Comparison of ENCODE assay signal across 8 mouse cellular contexts in genomic region chr19:34233944-34234343, GRCm38 (mm10). TPM values are rescaled to one million over a fixed set of nuclear protein-coding genes. Genes with fewer than 3 reads are reported as not detected.
A peak's percentile ranks its signal among the peaks of the same experiment; 100 is the strongest.
DNase-seq lines count a peak whose midpoint lies in the region; ATAC-seq and TF ChIP-seq lines count a peak whose summit lies in the region.
"Had no signal": no experiment of that assay in that cellular context is flagged by ENCODE, and none has a peak within 500 bp of the region (broad histone marks: within the 10 kb centered on the region; RNA-seq: fewer than 3 reads in every experiment).

No protein-coding gene starts in this region.

- H3K9me3 ChIP-seq in liver, embryonic 11.5 days (ENCODE audit: control insufficient read depth, low read length), result no peaks in the 10 kb centered on the region
- H3K9me3 ChIP-seq: heart, embryonic 15.5 days had no signal

- peak; percentile 25 for DNase-seq in liver, adult 2 months (ENCODE audit: extremely low read depth, low read depth, low spot score)
- DNase-seq in liver, embryonic 11.5 days (ENCODE audit: low spot score), result no peak
- peak; percentile 48 to 71 for DNase-seq in adrenal gland, postnatal 36 days
- DNase-seq in heart, postnatal 14 days, result peak; percentile 77 to 81
- peak; percentile 30 to 41 for DNase-seq in left cerebral cortex, adult 2 months (ENCODE audit: extremely low spot score in 1 of 2, low spot score in 2 of 2)
- DNase-seq in right cerebral cortex, postnatal 14 days, result peak; percentile 80
- DNase-seq in thymus, postnatal 25 days, result no peak

- H3K79me2 ChIP-seq in liver, adult 2 months (ENCODE audit: control insufficient read depth, insufficient read depth, low read length), result no peaks in the 10 kb centered on the region

- TF ChIP-seq CTCF in liver, adult 2 months (IDR thresholded peaks at IDR 0.05; ENCODE audit: low read depth, low read length), result no peak
- TF ChIP-seq CTCF in left cerebral cortex, adult 2 months (IDR thresholded peaks at IDR 0.05), result no peak

- no peak overlapping the region for H3K4me3 ChIP-seq in liver, adult 2 months (ENCODE audit: insufficient read depth, low read depth, low read length)
- H3K4me3 ChIP-seq in liver, embryonic 11.5 days (ENCODE audit: low read depth, low read length), result no peak overlapping the region
- H3K4me3 ChIP-seq in left cerebral cortex, adult 2 months, result no peak overlapping the region
- H3K4me3 ChIP-seq: heart, embryonic 15.5 days had no signal

- no peak overlapping the region for H3K9ac ChIP-seq in liver, adult 2 months (ENCODE audit: low read depth, low read length)
- no peak overlapping the region for H3K9ac ChIP-seq in liver, embryonic 11.5 days (ENCODE audit: low read depth, low read length)
- H3K9ac ChIP-seq: heart, embryonic 15.5 days had no signal

- no peak overlapping the region for H3K27ac ChIP-seq in liver, adult 2 months (replicated peaks; ENCODE audit: insufficient read depth, low read depth, low read length)
- H3K27ac ChIP-seq in liver, embryonic 11.5 days (ENCODE audit: low read depth, low read length), result no peak overlapping the region
- H3K27ac ChIP-seq in left cerebral cortex, adult 2 months, result no peak overlapping the region
- H3K27ac ChIP-seq: heart, embryonic 15.5 days had no signal

- intact Hi-C loops in heart, postnatal 14 days (cut with DNase I), result no loop called here
- intact Hi-C loops in left cerebral cortex, adult 2 months (cut with DNase I), result no loop called here

- H3K4me1 ChIP-seq in liver, adult 2 months (ENCODE audit: control insufficient read depth, insufficient read depth, low read length), result no peaks in the 10 kb centered on the region
- H3K4me1 ChIP-seq in liver, embryonic 11.5 days (replicated peaks; ENCODE audit: control insufficient read depth, insufficient read depth, low read length), result no peaks in the 10 kb centered on the region
- H3K4me1 ChIP-seq: heart, embryonic 15.5 days had no signal

- TF ChIP-seq POLR2A in liver, adult 2 months (IDR thresholded peaks at IDR 0.05; ENCODE audit: extremely low read depth, insufficient read depth, low read length), result no peak

- H3K27me3 ChIP-seq in liver, adult 2 months (ENCODE audit: control insufficient read depth, insufficient read depth, low read length), result no peaks in the 10 kb centered on the region
- H3K27me3 ChIP-seq in liver, embryonic 11.5 days (replicated peaks; ENCODE audit: control insufficient read depth, insufficient read depth, low read length), result no peaks in the 10 kb centered on the region
- H3K27me3 ChIP-seq: heart, embryonic 15.5 days had no signal

- no peak for ATAC-seq in liver, embryonic 11.5 days (replicated peaks; ENCODE audit: low FRiP score)

- no peaks in the 10 kb centered on the region for H3K36me3 ChIP-seq in liver, adult 2 months (ENCODE audit: control insufficient read depth, insufficient read depth, low read length)
- no peaks in the 10 kb centered on the region for H3K36me3 ChIP-seq in liver, embryonic 11.5 days (ENCODE audit: control insufficient read depth, insufficient read depth, low read length)
- H3K36me3 ChIP-seq: heart, embryonic 15.5 days had no signal

- WGBS in liver, adult 2 months, result 69% methylated on average over 14 of the region's 14 CpGs
- 80% methylated on average over 14 of the region's 14 CpGs for WGBS in liver, embryonic 11.5 days

- no peak overlapping the region for H3K4me2 ChIP-seq in liver, embryonic 11.5 days
- H3K4me2 ChIP-seq: heart, embryonic 15.5 days had no signal

RNA-seq across cellular contexts. Expression of gene Acta2, which starts 21.4 kb away (rescaled TPM):
- 2.0 and 5.2 TPM in 2 replicates for total RNA-seq in liver, adult 2 months (2014; rRNA removed)
- 3.6 and 4.6 TPM in 2 replicates for polyA plus RNA-seq in liver, adult 2 months (2012; rRNA removed)
- 44.3 and 68.2 TPM in 2 replicates for polyA plus RNA-seq in liver, embryonic 11.5 days (2014; fragmentation: Nextera tagmentation; extraction: Ambion mirVana)
- total RNA-seq in adrenal gland, postnatal 36 days (2021), result 10 to 100 TPM; 28.2 to 55.6 TPM
- total RNA-seq in heart, postnatal 14 days (2021), result 100 to 1,000 TPM; 391 to 443 TPM
- total RNA-seq in left cerebral cortex, adult 2 months (2021), result 10 to 100 TPM; 11.2 to 16.5 TPM

RNA-seq across cellular contexts. Expression of gene Stambpl1, which starts 41.9 kb away (rescaled TPM):
- total RNA-seq in liver, adult 2 months (2014; rRNA removed), result 2.1 and 3.1 TPM in 2 replicates
- 0.76 and 0.77 TPM in 2 replicates for polyA plus RNA-seq in liver, adult 2 months (2012; rRNA removed)
- polyA plus RNA-seq in liver, embryonic 11.5 days (2014; fragmentation: Nextera tagmentation; extraction: Ambion mirVana), result 4.9 and 5.7 TPM in 2 replicates
- total RNA-seq in adrenal gland, postnatal 36 days (2021), result 1 to 10 TPM; 4.3 to 5.6 TPM
- total RNA-seq in heart, postnatal 14 days (2021), result 1 to 10 TPM; 4.6 to 4.9 TPM
- total RNA-seq in left cerebral cortex, adult 2 months (2021), result 10 to 100 TPM; 18.5 to 21.6 TPM

RNA-seq across cellular contexts. Expression of gene Fas, which starts 56.5 kb away (rescaled TPM):
- 20.2 and 25.5 TPM in 2 replicates for total RNA-seq in liver, adult 2 months (2014; rRNA removed)
- polyA plus RNA-seq in liver, adult 2 months (2012; rRNA removed), result 3.4 and 4.9 TPM in 2 replicates
- 1.2 and 1.6 TPM in 2 replicates for polyA plus RNA-seq in liver, embryonic 11.5 days (2014; fragmentation: Nextera tagmentation; extraction: Ambion mirVana)
- total RNA-seq in adrenal gland, postnatal 36 days (2021), result 10 to 100 TPM in 1 of 2 experiments, 1 to 10 TPM in 1; 9.0 to 15.0 TPM
- 10 to 100 TPM; 14.5 to 16.7 TPM for total RNA-seq in heart, postnatal 14 days (2021)
- total RNA-seq in left cerebral cortex, adult 2 months (2021), result 1 to 10 TPM in 1 of 2 experiments, under 1 TPM in 1; 0.84 to 2.3 TPM

Comparison
In these comparisons a context has a peak if more than half of its experiments do, and no peak if none do; other contexts are left out.
1. DNase-seq: peak in liver, adult 2 months (single experiment), adrenal gland, postnatal 36 days (2 of 2), heart, postnatal 14 days (2 of 2), left cerebral cortex, adult 2 months (2 of 2) and right cerebral cortex, postnatal 14 days (single experiment); none in liver, embryonic 11.5 days (single experiment) and thymus, postnatal 25 days (single experiment).
2. RNA of gene Acta2, which starts 21.4 kb away (total RNA-seq): 391 to 443 TPM in heart, postnatal 14 days; 28.2 to 55.6 TPM in adrenal gland, postnatal 36 days, 11.2 to 16.5 TPM in left cerebral cortex, adult 2 months and 2.0 to 5.2 TPM in liver, adult 2 months; every median in the first group is over 4 times any median in the second.